Mouse (Mus musculus) layer of hippocampus, adult 2 months (tissue): ENCODE measurements at regions not wholly inside any gene's neighbourhood (a gene's known extent, or its start where the extent isn't known, plus 50 kb on each side); places are given as distances from the start of the nearest gene placed in this dataset.

Experiments
- DNase-seq, 2 experiments: peaks; one replicate each; pipeline ENCODE4 v3.0.0; 2022; ENCODE audit warnings: low spot score in 2 of 2
- H3K27ac ChIP-seq: fragments of 200-600 bp; 2 replicates; pipeline ENCODE4 v1.8.1; 2022
- H3K4me3 ChIP-seq: fragments of 200-600 bp; 2 replicates; pipeline ENCODE4 v1.8.1; 2022; ENCODE audit warnings: mild to moderate bottlenecking
- CTCF ChIP-seq: fragments of 200-600 bp; conservative IDR thresholded peaks from 2 replicates; pipeline ENCODE4 v1.8.1; 2022; ENCODE audit warnings: antibody characterized with exemption, mild to moderate bottlenecking, moderate library complexity

- H3K27ac ChIP-seq = no peak overlapping the region
- no peak overlapping the region for H3K4me3 ChIP-seq
- peak in 1 of 2 experiments; percentile 36 for DNase-seq
- TF ChIP-seq CTCF = no peak
These were observed 303.9 kb downstream of the Slitrk1 start for GRCm38 (mm10) chr14:108610028-108610427.
